Mouse (Mus musculus) effector memory CD4-positive, alpha-beta T cell, adult 5 months (primary cell): ENCODE measurements around the gene Aimp2. TPM values are rescaled to one million over a fixed set of nuclear protein-coding genes. Genes with fewer than 3 reads are reported as not detected.

Source experiments
- polyA plus RNA-seq: library from polyadenylated mRNA; unstranded; fragments of 100-300 nt; shearing (Covaris generic); gene quantifications from one replicate; pipeline ENCODE4 v1.2.1, GENCODE M21; 2017

Aimp2 gene
- polyA plus RNA-seq = 34.2 TPM

GRCm38 (mm10) chr5:143909417-143910400 lies at the start of gene Aimp2, which contains the start of gene Pms2:
Gene Aimp2, minus strand, starts transcription at chr5:143909847.
Gene Pms2, plus strand, starts transcription at chr5:143909964.

GRCm38 (mm10) chr5:143932831-143933230 lies 23.2 kb upstream of the Aimp2 start, which contains the start of gene Rsph10b:
Gene Rsph10b, plus strand, starts transcription at chr5:143933035.

GRCm38 (mm10) chr5:143927875-143928274 lies 18.2 kb upstream of the Aimp2 start, which contains the start of gene Gm42421:
Gene Gm42421, plus strand, starts transcription at chr5:143928175.

GRCm38 (mm10) chr5:143897635-143898330 lies 11.9 kb downstream of the Aimp2 start, which contains the start of gene Ankrd61:
Gene Ankrd61, minus strand, starts transcription at chr5:143897685.

Other genes with a start within 250 kb of the Aimp2 start
- gene Usp42, start 177.6 kb downstream of the Aimp2 start, polyA plus RNA-seq = 25.6 TPM
- gene Eif2ak1, start 92.1 kb downstream of the Aimp2 start, polyA plus RNA-seq = 36.6 TPM
- gene Ankrd61, start 12.2 kb downstream of the Aimp2 start, polyA plus RNA-seq = 0.29 TPM
- 28.8 TPM for gene Pms2, start 117 bp upstream of the Aimp2 start, polyA plus RNA-seq
- gene Gm42421, start 18.3 kb upstream of the Aimp2 start, polyA plus RNA-seq = 1.5 TPM
- gene Rsph10b, start 23.2 kb upstream of the Aimp2 start, polyA plus RNA-seq = 0.80 TPM
- 55.8 TPM for gene Ccz1, start 105.0 kb upstream of the Aimp2 start, polyA plus RNA-seq
- gene Ocm, start 116.8 kb upstream of the Aimp2 start, polyA plus RNA-seq = not detected
- 18.0 TPM for gene Lmtk2, start 190.6 kb upstream of the Aimp2 start, polyA plus RNA-seq